Mouse (Mus musculus): ENCODE results near the gene Lzic.

DNA sequence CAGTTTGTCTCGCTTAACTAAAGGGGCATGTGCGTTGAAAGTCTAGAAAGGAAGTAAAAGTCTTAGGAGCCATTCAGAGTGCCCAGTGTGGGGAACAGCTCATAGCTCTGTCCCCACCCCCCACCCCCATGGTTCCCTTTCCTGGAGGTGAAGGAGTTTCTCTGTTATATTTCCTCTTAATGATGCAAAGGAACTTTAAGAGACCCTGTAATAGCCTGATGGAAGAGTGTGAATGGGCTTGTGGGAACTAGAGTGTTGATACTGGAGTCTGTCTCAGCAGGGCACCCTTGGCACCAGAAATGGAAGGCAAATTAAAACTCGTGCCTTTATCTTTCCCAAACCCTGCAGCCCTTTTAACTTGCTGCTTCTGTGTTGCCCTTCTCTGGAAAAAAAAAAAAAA is 19.8 kb downstream of the Lzic start:
- TF ChIP-seq POLR2A (IDR thresholded peaks at IDR 0.05; ENCODE audit: low read depth, low read length), result no peak
- no peak for TF ChIP-seq CTCF (IDR thresholded peaks at IDR 0.05; ENCODE audit: extremely low read depth, insufficient read length, insufficient replicate concordance, low read depth, low read length)

Measured in small intestine, adult 2 months (tissue).